Mouse (Mus musculus) adrenal gland, adult 18-20 months (tissue): ENCODE data around the gene Gm49321. TPM values are rescaled to one million over a fixed set of nuclear protein-coding genes. Genes with fewer than 3 reads are reported as not detected.

Source experiments
- DNase-seq, 2 experiments: peaks; one replicate each; pipeline ENCODE4 v3.0.0; 2021 to 2022; ENCODE audit warnings: low spot score in 2 of 2
- total RNA-seq, 2 experiments: library from RNA; stranded (reverse); gene quantifications; 1 replicate in 1 of 2; 2 replicates in 1 of 2; pipeline ENCODE4 v1.2.3; 2021

The Gm49321 gene
- total RNA-seq, 2 experiments from 2014 or later: 6.5 to 9.2 TPM

- DNase-seq: peak; percentile 19 to 28
These were observed 72.0 kb downstream of the Gm49321 start for GRCm38 (mm10) chr12:74009448-74009911.

GRCm38 (mm10) chr12:74013739-74014138 is 76.3 kb downstream of the Gm49321 start:
- peak; percentile 86 to 89 for DNase-seq

GRCm38 (mm10) chr12:74014739-74015270 is 77.4 kb downstream of the Gm49321 start:
- peak; percentile 45 for DNase-seq

GRCm38 (mm10) chr12:74015491-74015890 is 78.0 kb downstream of the Gm49321 start:
- DNase-seq: no peak

Other genes with a start within 250 kb of the Gm49321 start
- gene Hif1a, start 36.3 kb upstream of the Gm49321 start, total RNA-seq: 10 to 100 TPM; 52.9 to 66.1 TPM
- 10 to 100 TPM; 22.6 to 25.0 TPM for gene Snapc1, start 26.8 kb downstream of the Gm49321 start, total RNA-seq
- under 1 TPM; 0.30 to 0.32 TPM for gene Syt16, start 60.0 kb downstream of the Gm49321 start, total RNA-seq